Mouse (Mus musculus): ENCODE measurements around the gene Gad2. TPM values are rescaled to one million over a fixed set of nuclear protein-coding genes. Genes with fewer than 3 reads are reported as not detected.
A peak's percentile ranks its signal among the peaks of the same experiment; 100 is the strongest.
"Not testable (repeated sequence)": the region's sequence is repeated elsewhere in the genome, so short reads cannot be mapped to it uniquely, and the experiment has no call there.

The Gad2 gene
- 10 to 100 TPM; 88.4 to 92.7 TPM for total RNA-seq (2021)

DNA sequence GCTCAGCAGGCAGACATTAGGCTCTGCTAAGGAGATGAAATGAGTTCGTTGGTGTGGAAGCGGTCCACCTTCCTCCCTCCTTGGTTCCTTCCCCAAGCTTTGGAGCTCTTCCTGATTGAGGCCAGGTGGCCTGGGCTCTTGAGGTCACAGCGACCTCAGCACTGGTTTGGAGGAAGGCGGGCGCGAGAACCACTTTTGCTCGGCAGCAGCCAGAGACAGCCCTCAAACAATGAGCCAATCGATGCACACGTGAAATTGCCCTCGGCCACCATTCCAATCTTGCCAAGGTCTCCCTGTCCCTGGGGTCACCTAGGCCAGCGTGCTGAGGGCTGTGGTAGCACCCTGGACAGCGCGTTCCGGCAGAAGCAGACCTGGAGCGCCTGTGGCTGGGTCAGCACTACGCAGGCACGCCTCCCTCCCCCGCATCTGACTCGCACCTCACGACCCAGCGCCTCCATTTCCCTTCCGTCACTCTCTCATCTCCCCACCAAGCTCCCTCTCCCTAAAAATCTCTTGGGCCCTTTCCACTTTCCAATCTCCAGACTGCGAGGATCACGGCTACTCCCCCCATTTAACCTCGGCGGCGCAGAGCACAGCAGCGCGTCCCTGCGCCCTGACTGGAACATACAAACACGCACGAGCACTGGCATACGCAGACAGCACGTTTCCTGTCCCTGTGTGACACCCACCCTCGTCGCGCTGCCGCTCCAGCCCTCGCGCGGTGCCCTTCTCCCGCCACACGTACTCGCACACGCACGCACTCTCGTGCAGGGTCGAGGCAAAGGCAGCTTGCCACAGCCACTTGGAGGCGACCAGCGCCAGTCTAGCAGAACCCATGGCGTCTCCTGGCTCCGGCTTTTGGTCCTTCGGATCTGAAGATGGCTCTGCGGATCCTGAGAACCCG lies at the start of gene Gad2:
Gene Gad2, plus strand, starts transcription at position 378 of the 904 bp plus-strand sequence.
- DNase-seq = peak in 1 of 2 experiments; percentile 9

DNA sequence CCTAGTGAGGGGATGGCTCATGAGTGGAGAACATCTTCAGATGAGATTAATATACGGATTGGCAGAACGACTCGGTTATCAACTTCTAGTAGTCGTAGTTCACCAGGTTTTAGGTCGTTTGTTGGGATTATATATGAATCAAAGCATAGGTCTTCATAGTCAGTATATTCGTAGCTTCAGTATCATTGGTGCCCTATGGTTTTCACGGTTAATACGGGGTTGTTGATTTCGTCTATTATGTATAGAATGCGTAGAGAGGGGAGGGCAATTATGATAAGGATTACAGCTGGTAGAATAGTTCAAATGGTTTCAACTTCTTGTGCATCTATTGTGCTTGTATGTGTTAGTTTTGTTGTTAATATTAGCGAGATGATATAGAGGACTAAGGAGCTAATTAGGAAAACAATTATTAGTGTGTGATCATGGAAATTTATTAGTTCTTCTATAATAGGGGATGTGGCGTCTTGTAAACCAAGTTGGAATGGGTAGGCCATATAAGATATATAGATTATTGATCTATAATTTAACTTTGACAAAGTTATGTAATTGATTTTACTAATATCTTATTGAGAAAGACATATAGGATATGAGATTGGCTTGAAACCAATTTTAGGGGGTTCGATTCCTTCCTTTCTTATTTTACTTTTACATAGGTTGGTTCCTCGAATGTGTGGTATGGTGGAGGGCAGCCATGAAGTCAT lies 34.4 kb upstream of the Gad2 start:
- not testable (repeated sequence) for DNase-seq

DNA sequence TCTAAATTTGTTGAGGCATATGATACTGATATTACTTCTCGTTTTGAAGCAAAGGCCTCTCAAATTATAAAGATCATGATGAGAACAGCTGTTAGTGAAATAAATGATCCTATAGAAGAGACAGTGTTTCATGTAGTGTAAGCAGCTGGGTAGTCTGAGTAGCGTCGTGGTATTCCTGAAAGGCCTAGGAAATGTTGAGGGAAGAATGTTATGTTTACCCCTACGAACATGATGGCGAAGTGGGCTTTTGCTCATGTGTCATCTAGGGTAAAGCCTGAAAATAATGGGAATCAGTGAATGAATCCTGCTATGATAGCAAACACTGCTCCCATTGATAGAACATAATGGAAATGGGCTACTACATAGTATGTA lies 33.8 kb upstream of the Gad2 start:
- not testable (repeated sequence) for DNase-seq

DNA sequence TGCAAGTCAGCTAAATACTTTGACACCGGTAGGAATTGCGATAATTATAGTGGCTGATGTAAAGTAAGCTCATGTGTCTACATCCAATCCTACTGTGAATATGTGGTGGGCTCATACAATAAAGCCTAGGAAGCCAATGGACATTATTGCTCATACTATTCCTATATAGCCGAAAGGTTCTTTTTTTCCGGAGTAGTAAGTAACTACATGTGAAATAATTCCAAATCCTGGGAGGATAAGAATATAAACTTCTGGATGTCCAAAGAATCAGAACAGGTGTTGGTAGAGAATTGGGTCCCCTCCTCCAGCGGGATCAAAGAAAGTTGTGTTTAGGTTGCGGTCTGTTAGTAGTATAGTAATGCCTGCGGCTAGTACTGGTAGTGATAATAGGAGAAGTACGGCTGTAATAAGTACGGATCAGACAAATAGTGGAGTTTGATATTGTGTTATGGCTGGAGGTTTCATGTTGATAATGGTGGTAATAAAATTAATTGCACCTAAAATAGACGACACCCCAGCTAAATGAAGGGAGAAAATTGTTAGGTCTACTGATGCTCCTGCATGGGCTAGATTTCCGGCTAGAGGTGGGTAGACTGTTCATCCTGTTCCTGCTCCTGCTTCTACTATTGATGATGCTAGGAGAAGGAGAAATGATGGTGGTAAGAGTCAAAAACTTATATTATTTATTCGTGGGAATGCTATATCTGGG lies 33.2 kb upstream of the Gad2 start:
- DNase-seq = not testable (repeated sequence)

DNA sequence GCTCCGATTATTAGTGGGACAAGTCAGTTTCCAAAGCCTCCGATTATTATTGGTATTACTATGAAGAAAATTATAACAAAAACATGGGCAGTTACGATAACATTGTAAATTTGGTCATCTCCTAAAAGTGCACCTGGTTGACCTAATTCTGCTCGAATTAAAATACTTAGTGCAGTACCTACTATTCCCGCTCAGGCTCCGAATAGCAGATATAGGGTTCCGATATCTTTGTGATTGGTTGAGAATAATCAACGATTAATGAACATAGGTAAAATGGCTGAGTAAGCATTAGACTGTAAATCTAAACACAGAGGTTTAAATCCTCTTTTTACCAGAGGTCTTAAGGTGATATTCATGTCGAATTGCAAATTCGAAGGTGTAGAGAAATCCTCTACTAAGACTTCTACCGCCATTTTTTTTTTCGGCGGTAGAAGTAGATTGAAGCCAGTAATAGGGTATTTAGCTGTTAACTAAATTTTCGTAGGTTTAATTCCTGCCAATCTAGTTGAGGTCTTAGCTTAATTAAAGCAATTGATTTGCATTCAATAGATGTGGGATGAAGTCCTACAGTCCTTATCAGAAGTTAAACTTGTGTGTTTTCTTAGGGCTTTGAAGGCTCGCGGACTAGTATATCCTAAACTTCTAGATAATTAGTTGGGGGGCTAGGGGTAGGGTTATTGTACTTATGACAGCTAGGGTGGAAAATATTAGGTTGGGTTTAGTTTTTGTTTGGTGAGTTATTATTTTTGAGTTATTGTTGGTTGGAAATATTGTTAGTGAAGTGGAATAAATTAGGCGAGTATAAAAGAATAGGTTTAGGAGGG lies 32.4 kb upstream of the Gad2 start:
- not testable (repeated sequence) for DNase-seq

DNA sequence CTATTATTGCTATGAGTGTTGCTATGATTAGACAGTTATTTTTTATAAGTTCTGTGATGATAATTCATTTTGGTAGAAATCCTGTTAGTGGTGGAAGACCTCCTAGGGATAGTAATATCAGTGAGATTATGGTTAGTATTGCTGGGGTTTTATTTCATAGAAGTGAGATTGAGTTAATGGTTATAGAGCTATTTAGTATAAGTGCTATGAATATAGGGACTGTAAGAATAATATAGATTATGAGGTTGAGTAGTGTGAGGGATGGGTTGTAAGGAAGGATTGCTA lies 31.9 kb upstream of the Gad2 start:
- DNase-seq = no peak

DNA sequence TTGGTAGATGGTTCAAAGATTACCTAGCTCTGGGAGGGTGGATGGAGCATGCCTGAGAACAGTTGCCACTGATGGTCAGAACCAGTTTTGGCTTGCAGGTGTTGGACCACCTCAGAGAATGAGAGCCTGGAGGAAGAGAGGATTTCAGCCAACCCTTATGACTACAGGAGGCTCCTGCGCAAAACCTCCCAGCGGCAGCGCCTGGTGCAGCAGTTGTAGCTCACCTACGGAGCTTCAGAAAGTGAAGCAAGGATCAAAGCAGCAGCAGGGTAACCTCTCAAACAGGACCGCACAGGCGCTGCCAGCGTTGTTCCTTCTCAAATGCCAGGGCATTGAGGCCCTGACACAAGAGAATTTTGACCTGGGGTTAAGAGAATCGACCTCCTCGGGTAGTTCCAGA lies 4.1 kb upstream of the Gad2 start:
- no peak for DNase-seq

DNA sequence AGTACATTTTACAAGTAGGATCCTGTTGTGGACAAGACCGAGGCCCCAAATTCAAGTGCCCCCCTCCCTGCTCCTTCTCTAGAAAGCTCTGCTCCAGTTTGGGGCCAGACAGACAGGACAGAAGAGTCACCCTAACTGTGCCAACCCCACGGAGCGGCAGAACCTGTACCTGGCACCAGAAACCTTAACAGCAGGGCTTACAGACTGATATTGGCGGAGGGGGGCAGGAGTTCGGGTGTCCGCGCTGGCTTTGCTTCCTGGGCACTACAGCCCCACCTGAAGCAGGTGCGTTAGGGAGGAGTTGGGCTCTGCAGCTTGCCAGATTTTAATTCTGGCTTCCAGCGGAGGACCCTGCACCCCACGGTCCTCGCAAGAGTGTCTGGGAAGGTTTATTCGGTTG lies 2.6 kb upstream of the Gad2 start:
- DNase-seq = no peak

DNA sequence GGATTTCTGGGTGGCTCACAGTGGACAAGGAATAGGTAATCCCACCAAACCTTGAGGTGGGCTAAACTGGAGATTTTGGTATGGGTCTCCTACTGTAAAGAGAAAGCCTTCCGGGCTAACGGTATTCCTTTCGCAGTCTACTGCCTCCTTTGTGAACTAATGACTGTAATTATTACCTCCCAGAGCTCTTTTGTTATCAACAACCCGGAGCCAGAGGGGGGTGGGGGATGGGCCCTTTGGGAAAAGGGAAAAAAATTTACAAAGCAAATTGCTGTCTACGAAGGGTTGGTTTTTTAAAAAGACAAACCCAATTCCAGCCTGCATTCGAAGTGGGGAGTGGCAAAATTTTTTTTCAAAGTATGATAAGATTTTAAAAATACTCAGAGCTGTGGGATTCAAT lies 2.0 kb upstream of the Gad2 start:
- no peak for DNase-seq

DNA sequence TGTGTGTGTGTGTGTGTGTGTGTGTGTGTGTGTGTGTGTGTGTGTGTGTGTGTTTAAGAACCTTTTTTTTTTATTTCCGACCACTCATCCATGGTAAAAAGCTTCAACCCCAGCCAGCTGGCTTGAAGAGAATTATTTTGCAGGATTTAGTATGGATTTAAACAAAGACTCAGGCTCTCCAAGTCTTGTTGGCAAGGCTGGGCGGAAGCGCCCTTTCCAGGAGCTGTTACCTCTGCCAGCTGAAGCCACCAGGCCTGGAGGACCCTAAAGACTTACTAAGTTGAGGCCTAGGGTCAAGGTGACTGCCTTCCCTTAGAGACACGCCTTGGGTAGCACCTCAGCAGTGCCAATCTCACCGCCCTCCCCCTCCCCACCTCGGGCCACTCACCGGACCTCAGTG lies 1.5 kb upstream of the Gad2 start:
- DNase-seq = no peak

DNA sequence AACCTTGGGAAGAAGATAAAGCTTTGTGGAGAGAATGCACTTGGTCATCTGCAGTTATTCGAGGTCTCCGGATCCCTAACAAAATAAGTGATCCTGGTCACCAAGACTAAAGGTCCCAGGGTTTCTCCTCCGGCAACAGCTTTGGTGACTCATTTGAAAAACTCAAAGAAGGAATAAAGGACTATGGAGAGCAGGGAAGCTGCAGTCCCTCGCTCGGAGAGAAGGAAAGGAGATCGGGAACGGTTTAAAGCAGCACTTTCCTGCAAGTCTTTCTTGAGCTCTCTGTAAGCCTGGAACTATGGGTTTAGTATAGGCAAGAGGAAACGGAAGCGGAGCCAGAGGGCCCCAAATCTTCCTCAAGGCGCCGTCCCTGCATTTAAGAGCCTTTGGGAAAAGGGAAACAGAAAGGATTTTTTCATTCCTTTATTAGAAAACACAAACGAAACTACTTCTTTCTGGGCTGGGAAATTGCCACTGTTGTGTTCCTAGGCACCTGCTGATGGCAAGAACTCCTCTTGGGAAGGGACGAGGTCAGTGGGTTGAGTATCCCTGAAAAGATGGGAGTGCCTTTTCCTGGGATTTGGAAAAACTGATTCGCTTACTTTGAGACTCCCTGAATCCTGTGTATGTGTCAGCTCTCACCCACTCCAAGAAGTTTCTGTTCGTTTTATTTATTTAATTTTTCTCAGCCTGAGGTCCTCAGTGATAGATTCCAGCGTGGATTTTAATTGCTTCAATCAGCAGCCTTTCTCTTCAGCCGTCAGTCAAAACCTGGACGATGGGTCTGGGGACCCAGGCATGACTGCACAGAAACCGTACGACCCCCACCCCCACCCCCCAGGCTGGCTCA lies 802 bp upstream of the Gad2 start:
- DNase-seq = peak in 1 of 2 experiments; percentile 6

DNA sequence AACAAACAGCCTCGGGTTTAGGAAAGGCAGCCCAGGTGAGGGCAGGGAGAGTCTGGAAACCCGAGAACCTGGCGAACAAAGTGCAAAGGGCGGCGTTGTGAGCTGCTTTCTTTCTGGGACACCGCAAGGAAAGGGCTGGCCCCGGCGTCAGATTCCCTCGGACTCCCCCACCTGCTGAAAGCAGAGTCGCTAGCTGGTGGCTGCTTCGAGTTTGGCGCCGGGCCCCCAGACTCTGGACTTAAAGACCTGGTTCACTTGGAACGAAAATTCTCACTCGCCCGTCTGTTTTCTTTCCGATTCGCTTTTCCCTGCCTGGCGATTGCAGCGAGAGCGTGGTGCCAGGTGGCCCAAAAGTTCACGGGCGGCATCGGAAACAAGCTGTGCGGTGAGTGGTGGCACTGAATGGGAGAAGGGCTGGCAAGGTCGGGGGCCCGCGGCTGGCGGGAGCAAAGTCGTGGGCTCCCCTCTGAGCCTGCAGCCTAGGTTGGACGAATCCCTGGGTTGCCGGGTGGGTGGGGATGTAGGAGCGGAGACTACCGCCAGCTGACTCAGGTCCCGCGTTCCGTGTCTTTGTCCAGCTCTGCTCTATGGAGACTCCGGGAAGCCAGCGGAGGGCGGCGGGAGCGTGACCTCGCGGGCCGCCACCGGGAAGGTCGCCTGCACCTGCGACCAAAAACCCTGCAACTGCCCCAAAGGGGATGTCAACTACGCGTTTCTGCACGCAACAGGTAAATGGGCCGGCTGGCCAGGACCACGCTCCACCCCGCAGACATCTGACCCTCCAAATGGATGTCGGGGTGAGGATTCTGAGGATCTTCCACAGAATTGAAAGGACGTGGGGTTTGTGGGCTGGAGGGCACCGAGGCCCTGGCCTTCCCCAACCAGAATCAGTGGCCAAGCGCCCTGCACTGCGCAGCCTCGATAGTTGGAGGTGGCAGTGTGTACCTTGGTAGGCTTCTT lies 1.4 kb downstream of the Gad2 start:
- no peak for DNase-seq

DNA sequence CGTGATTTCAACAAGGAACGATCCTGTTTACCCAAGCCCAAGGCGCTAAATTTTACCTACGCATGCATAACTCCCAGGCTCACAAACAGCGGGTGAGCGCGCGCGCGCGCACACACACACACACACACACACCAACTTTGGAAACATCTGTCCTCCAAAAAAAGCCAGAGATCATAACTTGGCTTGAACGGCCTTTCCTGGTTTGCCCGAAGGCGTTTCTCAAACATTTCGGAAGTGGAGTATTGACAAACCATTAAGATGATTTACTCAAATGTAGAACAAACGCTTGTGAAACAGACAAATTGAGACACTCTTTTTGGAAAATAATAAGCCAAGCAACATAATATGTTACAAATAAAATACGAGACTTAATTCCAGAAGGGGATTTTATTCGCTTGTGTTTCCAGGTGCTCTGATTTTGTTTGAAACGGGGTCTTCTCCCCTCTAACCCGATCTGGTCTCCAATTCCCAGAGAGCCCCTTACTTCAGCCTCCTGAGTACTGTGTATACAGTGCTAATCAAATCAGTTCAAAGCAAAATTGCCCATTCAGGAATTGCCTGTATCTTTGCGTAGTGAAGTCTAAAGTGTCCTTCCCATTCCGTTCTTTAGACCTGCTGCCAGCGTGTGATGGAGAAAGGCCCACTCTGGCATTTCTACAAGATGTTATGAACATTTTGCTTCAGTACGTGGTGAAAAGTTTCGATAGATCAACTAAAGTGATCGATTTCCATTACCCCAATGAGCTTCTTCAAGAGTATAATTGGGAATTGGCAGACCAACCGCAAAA lies 2.4 kb downstream of the Gad2 start:
- DNase-seq = no peak

DNA sequence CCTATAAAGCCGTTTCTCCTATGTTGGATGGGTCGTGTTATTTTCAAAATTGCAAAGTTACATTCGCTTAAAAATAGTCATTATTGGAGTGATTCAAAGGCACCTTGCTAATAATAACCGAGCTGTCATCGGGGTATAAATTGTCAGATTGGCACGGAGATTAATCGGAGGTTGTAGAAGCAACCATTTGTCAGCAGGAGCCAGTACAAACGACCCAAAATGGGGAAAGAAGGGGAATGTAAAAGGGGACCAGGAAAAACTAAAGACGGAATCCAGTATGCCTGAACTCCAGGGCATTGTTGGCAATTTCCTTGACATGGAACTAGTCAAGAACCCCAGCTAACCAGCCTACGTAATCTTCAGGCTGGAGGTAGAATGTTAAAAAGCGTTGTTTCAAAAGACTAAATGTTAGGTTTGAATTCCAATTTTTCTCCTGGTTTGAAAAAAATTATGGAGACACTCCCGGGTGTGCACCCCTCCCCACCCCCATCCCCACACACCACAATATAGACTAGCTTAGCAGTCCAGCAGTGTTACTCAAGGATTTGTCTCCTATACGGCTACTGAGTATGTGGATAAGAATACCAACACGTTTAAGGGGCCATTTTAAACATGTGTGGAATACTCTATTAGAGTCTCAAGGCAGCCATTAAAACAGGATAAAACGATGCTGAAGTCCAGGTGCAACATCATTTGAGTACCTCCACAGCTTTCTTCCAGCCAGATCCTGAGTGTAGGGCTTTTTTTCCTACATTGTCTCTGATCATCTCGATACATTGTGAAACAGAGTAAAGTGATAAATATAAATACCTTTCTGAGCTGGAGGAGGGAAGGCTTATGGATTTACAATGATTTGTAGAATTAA lies 3.3 kb downstream of the Gad2 start:
- no peak for DNase-seq

DNA sequence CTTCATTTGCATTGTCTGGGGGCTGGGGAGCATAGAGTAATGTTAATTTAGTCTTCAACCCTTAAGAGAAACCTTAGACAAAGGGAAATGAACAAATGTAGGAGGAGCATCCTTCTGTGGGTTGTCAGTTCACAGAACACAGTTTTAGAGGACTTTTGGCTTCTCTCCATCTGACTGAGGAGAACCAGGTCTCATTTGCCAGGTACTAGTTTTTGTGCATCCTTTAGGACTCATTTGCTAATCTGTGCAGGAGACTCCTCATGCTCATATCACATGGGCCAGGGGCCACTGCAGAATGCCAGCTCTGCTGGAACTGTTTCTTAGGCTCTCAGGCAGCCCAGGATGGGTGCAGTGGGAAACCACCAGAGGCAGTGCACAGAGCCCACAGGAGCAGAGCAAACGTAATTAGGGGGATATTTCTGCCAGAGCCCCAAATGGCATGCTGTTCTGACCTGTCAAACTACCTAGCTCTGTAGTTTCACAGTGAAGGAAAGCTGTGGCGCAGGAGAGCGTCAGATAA lies 5.2 kb downstream of the Gad2 start:
- no peak for DNase-seq

DNA sequence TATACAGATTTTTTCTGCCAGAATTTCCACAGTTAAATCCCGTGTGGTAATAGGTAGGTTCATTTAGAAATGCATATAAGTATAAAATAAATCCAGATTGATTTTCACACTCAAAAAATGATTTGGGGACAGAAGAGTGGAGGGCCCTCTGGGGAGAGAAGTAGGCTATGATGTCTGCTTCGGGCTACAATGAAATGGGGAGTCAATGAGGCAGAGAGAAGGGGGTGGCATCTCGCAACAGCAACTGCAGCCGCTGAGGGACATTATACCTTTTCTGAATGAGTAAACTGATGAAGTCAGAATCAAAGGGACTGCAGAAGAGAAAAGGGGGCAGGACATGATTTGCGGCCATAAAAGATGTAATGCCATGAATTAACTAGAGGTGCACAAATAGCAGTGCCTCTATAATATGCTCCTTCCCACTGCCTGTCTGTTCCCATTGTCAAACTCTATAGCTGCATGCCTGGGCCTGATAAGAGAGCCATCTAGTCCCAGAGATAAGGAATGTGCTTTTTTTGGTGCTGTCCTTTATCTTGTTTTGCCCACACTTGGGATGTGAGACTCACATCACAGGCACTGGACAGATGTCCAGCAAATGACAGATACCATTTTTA lies 5.9 kb downstream of the Gad2 start:
- no peak for DNase-seq

DNA sequence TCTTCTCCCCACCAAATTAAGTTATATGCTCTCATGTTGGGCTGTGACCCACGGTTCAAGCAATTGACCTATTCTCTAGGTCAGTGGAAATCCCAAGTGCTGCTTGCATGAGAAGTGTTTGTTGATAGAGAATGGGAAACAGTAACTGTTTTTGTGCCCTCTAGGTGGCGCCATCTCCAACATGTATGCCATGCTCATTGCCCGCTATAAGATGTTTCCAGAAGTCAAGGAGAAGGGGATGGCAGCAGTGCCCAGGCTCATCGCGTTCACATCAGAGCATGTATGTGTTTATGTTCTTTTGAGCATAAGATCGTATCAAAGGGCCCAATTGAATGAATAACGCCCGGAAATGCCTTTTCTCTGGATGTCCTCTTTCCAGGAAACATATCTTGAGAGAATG lies 12.8 kb downstream of the Gad2 start:
- DNase-seq = no peak

DNA sequence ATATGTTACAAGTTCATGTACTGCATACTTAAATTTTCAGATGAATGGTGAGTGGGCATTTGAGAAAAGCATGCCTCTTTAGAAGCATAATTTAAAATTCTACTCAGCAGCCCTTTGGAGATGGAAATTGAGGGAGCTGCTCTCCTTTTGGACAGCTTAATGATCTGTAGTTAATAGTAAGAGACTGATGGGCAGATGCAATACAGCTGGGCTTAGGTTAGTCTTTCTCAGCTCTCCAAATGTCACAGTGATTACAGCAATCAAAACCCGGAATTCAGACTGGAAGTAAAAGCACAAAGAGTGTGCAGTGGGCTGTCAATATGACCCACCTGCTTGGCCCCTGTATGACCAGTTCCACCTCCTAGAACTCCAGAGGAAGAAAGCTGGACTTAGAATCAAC lies 24.1 kb downstream of the Gad2 start:
- DNase-seq = no peak
